22 mouse cellular contexts compared by ENCODE assay signal in the genomic region with DNA sequence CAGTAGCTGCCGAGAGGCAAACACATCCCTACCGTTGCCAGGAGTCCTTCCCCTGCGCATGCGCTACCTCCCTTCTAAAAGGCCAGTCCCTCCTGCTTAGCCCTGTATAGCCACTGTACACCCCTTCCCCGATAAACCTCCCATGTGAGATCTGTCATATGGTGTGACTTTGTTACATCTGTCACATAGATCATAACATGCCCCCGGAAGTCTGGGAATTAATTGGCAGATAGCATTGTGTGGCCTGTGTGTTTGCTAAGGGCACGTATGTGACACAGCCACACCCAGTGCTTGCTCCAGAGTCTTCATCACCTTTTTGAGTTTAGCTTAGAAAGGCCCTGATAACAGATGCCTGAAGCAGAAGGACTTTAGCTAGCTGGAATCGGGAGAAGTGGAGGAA.
"Had no signal": no experiment of that assay in that cellular context is flagged by ENCODE, and none has a peak within 500 bp of the region (broad histone marks: within the 10 kb centered on the region; RNA-seq: fewer than 3 reads in every experiment).

No protein-coding gene starts in this region.

- H3K4me1 ChIP-seq: limb, embryonic 10.5 days; limb, embryonic 13.5 days; lung, embryonic 15.5 days; midbrain, embryonic 12.5 days; midbrain, embryonic 15.5 days; neural tube, embryonic 12.5 days; neural tube, embryonic 15.5 days had no signal

- ATAC-seq: liver, embryonic 12.5 days; midbrain, embryonic 15.5 days had no signal

- H3K27ac ChIP-seq: kidney, postnatal 0 days; limb, embryonic 10.5 days; limb, embryonic 13.5 days; liver, embryonic 12.5 days; liver, embryonic 15.5 days; lung, embryonic 15.5 days; midbrain, embryonic 12.5 days; midbrain, embryonic 15.5 days; neural tube, embryonic 12.5 days; neural tube, embryonic 15.5 days had no signal

- H3K27me3 ChIP-seq: limb, embryonic 13.5 days; liver, embryonic 12.5 days; liver, embryonic 15.5 days; lung, embryonic 15.5 days; midbrain, embryonic 12.5 days; midbrain, embryonic 15.5 days; neural tube, embryonic 12.5 days; neural tube, embryonic 15.5 days had no signal

- H3K4me3 ChIP-seq: limb, embryonic 10.5 days; limb, embryonic 13.5 days; liver, embryonic 12.5 days; liver, embryonic 15.5 days; lung, embryonic 15.5 days; midbrain, embryonic 12.5 days; midbrain, embryonic 15.5 days; neural tube, embryonic 12.5 days; neural tube, embryonic 15.5 days had no signal

- DNase-seq: kidney, adult 2 months; kidney, postnatal 25 days; liver; lung, adult 18-20 months; lung, postnatal 14 days; lung, postnatal 4 days; right cerebral cortex, adult 18-20 months; right cerebral cortex, postnatal 14 days; right cerebral cortex, postnatal 4 days; spleen, adult 18-20 months; thymus, adult 18-20 months; thymus, postnatal 36 days had no signal

- H3K4me2 ChIP-seq: limb, embryonic 13.5 days; liver, embryonic 12.5 days; liver, embryonic 15.5 days; lung, embryonic 15.5 days; midbrain, embryonic 12.5 days; midbrain, embryonic 15.5 days; neural tube, embryonic 12.5 days; neural tube, embryonic 15.5 days had no signal

- H3K9ac ChIP-seq: limb, embryonic 13.5 days; liver, embryonic 12.5 days; liver, embryonic 15.5 days; lung, embryonic 15.5 days; midbrain, embryonic 12.5 days; midbrain, embryonic 15.5 days; neural tube, embryonic 12.5 days; neural tube, embryonic 15.5 days had no signal

- H3K9me3 ChIP-seq: limb, embryonic 10.5 days; limb, embryonic 13.5 days; liver, embryonic 12.5 days; liver, embryonic 15.5 days; lung, embryonic 15.5 days; midbrain, embryonic 12.5 days; midbrain, embryonic 15.5 days; neural tube, embryonic 12.5 days; neural tube, embryonic 15.5 days had no signal
